Mouse (Mus musculus) CH12F3 (cell line): ENCODE results near the gene Slc6a13.

Source experiments
- in situ Hi-C: fragments of 300-500 bp; cut with MboI; formaldehyde crosslinking; loops from 2 replicates; pipeline ENCODE4 v1.14.3; 2020; ENCODE audit warnings: low sequenced_read_pairs

Gene Slc6a13

GRCm38 (mm10) chr6:121299954-121300353, at the start of gene Slc6a13:
TSS of gene Slc6a13 (plus strand) at chr6:121300227.
- in situ Hi-C loops = no loop called here

DNA sequence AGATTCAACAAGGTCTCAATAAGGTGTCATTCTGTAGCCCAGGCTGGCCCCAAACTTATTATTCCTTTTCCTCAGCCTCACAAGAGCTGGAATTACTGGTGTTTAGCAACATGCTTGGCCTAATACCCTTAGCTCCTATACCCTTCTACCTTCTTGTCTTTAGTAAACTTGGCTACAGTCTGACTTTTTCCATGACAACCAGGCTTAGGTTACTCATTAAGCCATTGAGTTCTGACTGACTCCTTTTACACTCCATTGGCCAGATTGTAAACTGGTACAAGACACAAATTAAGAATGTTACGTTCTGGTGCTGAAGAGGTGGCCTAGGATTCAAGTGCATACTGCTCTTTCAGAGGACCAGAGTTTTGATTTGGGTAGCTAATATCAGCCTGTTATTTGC, 49.6 kb upstream of the Slc6a13 start:
- in situ Hi-C loops = no loop called here

- in situ Hi-C loops = no loop called here
Measured at GRCm38 (mm10) chr6:121251256-121251655, 48.8 kb upstream of the Slc6a13 start.

DNA sequence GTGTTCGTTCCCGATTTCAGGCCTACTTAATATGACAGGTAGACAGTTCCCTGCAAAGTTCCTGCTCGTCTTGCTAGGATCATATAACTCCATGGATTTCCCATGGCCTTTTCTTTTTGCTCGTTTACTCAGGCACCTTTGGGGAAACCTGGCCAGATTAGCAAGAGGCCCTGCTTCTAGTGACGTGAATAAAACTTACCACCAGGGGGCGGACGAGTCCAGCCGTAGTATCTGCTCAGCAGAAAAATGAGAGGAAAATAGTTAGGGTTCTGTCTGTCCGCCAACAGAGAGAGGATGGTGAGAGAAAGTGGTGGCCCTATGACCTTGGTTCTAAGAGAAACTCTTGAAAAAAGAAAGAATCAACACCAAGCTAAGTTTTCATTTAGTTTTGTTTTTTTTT, 39.5 kb upstream of the Slc6a13 start:
- in situ Hi-C loops = no loop called here

- in situ Hi-C loops = no loop called here
Measured at GRCm38 (mm10) chr6:121261233-121261632, 38.8 kb upstream of the Slc6a13 start.

- in situ Hi-C loops = no loop called here
Measured at GRCm38 (mm10) chr6:121262004-121262403, 38.0 kb upstream of the Slc6a13 start.

DNA sequence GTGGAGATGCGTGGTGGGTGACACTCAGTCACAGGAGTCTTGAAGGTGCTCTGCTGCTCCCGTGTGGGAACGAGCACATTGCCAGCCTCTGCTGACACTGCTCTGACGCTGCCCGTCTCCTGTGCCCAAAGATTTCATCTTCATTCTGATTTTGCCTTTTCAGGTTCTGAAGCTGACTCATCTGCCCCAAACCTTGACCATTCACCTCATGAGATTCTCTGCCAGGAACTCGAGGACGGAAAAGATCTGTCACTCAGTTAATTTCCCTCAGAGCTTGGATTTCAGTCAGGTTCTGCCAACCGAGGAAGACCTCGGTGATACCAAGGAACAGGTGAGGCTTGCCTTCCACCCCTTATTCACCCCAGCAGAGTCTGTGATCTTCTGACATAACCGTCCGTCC, 37.5 kb upstream of the Slc6a13 start:
- in situ Hi-C loops = no loop called here

DNA sequence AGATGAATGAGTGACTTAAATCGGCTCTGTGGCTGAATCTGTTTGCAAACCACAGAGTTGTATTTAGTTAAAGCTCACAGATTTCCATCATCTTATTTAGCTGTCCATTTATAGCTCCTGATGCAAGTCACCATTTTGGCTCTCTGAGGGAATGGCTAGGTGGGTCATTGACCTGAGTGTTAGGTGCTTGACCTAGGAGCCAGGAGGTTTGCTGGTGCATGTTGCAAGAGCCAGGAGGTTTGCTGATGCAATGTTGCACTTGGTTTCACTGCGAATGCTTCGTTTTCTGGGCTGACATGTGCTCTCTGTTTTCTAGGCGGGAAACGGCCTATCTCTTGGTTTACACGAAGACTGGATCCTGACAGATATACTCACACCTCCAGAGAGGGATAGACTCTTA, 29.9 kb upstream of the Slc6a13 start:
- in situ Hi-C loops = no loop called here

- in situ Hi-C loops = no loop called here
Measured at GRCm38 (mm10) chr6:121271707-121272074, 28.3 kb upstream of the Slc6a13 start.

DNA sequence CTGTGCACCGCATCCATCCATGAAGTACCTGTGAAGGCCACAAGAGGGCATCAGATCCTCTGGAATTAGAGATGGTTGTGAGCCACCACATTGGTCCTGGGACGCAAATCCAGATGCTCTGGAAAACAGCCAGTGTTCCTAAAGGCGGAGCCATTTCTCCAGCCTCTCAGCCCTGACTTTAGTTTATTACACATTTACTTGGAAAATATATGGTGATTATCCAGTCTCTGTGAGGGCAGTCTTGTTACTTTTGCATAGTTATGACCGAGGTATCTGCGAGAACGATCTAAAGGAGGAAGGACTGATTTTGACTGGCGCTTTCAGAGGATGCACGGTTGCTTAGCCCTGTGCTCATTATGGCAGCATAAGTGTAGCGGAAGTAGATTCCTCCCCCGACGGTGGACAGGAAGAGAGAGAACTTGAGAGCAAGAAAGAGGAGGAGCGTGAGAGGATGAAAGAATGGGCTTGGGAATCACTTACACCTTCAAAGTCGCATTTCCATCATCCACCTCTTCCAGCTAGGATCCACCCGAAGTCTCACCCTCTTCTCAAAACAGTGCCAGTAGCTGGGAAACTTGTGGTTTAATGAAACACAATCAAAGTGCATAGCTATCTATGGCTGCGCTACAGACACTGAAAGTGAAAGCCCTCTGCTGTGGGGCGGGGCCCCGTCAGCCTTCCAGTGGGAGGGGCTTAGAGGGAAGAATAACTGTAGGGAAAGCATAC, 27.8 kb upstream of the Slc6a13 start:
- in situ Hi-C loops = no loop called here

- in situ Hi-C loops = no loop called here
Measured at GRCm38 (mm10) chr6:121274356-121274755, 25.7 kb upstream of the Slc6a13 start.

- in situ Hi-C loops = no loop called here
Measured at GRCm38 (mm10) chr6:121284132-121284531, 15.9 kb upstream of the Slc6a13 start.

GRCm38 (mm10) chr6:121299317-121299716, 710 bp upstream of the Slc6a13 start:
- in situ Hi-C loops = no loop called here

GRCm38 (mm10) chr6:121300504-121300903, 477 bp downstream of the Slc6a13 start:
- in situ Hi-C loops = no loop called here

GRCm38 (mm10) chr6:121303466-121304220, 3.6 kb downstream of the Slc6a13 start:
- in situ Hi-C loops = no loop called here

GRCm38 (mm10) chr6:121304630-121305029, 4.6 kb downstream of the Slc6a13 start:
- in situ Hi-C loops = no loop called here

DNA sequence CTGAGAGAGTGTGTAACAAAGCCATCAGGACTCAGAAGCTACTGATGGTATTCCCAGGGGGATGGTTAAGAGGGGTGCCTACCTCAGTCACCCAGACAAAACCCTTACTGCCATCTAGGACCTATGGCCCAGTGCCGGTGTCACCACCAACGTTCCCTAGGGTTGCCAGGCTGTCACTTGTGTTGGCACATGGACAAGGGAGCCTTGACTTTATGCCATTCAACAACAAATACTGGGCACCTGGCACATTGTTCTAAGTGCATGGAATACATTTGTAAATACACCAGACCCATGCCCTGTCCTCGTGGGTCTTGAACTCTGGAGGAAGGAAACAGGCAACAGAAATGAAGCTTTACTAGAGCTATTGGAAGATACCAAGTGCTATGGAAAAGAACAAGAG, 5.5 kb downstream of the Slc6a13 start:
- in situ Hi-C loops = no loop called here

GRCm38 (mm10) chr6:121310984-121311383, 11.0 kb downstream of the Slc6a13 start:
- in situ Hi-C loops = no loop called here

GRCm38 (mm10) chr6:121319099-121319498, 19.1 kb downstream of the Slc6a13 start:
- in situ Hi-C loops = no loop called here

DNA sequence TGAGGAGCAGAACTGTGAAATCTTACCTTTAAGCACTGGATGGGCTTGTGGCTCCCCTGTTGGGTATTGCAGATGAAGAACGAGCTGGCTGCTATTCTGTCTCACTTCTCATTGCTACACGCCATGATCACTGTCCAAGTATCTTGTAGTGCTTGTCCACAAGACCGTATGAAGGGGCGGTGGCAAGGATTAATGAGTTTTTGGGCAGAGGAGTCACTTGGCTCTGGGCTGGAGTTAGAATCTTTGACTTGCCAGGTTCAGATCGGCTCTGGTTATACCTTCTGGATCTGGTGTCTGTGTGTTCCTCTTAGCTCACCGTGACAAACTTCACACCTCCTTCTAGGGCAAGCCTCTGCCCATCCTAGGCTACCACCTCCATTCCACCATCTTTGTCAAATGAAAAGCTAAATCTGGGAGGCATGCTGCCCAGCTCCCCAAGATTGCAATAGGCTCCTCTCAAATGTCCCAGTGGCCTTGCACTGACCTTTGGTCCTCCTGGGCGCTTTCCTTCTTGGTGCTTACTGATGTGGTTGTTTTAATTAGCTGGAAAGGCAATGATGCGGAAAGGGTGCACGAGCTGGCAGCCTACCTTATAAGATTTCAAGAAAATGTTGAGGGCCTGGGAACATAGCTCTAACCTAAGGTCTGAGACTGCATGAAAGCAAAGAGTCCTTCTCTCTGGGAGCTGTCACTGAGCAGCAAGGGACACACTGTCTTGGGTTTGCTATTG, 22.5 kb downstream of the Slc6a13 start:
- in situ Hi-C loops = no loop called here

GRCm38 (mm10) chr6:121325298-121325697, 25.3 kb downstream of the Slc6a13 start:
- in situ Hi-C loops = loop anchor here (25.0 kb wide), 1 partner anchor 212 kb away; no protein-coding TSS in a partner anchor

GRCm38 (mm10) chr6:121325740-121326139, 25.7 kb downstream of the Slc6a13 start:
- in situ Hi-C loops = loop anchor here (25.0 kb wide), 1 partner anchor 212 kb away; no protein-coding TSS in a partner anchor
